Mouse (Mus musculus): ENCODE data around the gene Ubash3b. TPM values are rescaled to one million over a fixed set of nuclear protein-coding genes. Genes with fewer than 3 reads are reported as not detected.

The Ubash3b gene
- polyA plus RNA-seq, 1 experiment from 2014 or later, result 8.7 TPM

DNA sequence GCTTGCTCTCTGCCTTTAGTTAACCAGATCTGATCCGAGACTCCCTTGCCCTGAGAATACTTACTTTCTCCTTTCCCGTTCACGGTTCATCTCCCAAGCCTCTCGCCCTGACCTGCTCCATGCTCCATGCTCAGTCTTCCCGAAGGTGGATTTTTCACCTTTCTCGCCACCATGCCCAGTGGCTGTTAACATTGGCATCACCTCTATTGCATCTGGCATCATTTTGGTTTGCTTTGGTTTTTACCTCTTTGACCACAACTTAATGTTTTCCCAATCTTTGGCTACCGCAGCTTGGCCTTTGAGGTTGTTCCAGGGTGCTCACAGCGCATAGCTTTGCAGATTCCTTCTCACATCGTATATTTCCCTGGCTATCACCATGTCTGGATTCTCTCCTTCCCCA lies 26.0 kb upstream of the Ubash3b start:
- Histone ChIP-seq H3K36me3 (no peaks in the 10 kb centered on the region), H3K27me3 (no peaks in the 10 kb centered on the region), H3K9me3 (replicated peaks) (no peaks in the 10 kb centered on the region), H3K4me2 (no peak overlapping the region), H3K4me3 (replicated peaks) (no peak overlapping the region), H3K27ac (no peak overlapping the region), H3K4me1 (peaks cover 26% of the 10 kb centered on the region), H3K9ac (no peak overlapping the region)
- ATAC-seq (replicated peaks; ENCODE audit: low FRiP score), result no peak
- WGBS, result 58% methylated on average over 9 of the region's 9 CpGs

DNA sequence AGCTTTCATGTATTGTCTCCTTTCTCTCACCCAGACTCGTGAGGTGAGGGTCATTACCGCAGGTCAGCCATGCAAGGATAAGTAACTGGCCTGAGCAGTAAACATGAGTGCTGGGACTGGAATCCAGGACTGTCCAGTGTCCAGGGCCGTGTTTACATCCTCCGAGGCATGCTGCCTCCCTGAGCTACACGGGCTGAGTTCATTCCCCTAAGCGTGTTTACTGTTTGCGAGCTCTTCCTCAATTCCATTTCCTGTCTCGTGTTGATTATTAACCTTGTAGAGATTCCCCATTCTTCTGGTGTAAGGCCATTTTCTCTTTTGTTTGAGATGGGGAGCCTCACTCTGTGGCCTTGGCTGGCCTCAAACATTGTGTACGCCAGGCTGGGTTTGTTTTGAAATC lies 23.8 kb upstream of the Ubash3b start:
- no peak overlapping the region for H3K9ac ChIP-seq
- no peak for ATAC-seq (replicated peaks; ENCODE audit: low FRiP score)
- 40% methylated on average over 9 of the region's 9 CpGs for whole genome bisulfite sequencing

DNA sequence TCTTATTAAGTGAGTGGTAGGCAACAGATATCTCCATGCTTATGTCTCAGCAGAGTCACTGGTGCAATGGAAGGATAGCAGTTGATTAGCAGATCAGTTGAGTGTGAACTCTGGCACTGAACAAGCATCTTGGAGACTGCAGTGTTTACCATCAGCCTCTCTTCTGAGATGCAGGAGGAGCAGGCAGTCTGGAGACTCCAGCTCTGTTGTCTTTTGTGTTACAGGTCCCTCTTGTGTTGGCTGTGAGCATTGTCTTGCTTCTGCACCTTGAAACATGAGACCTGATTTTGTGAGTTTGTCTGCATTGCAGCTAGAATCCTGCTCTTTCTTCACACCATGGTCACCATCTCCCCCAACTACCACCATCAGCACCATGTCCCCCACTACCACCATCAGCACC lies 21.1 kb upstream of the Ubash3b start:
- Histone ChIP-seq H3K4me2 (no peak overlapping the region), H3K4me3 (replicated peaks) (no peak overlapping the region), H3K9ac (no peak overlapping the region), H3K9me3 (replicated peaks) (no peaks in the 10 kb centered on the region), H3K4me1 (peaks cover 20% of the 10 kb centered on the region), H3K27me3 (no peaks in the 10 kb centered on the region), H3K36me3 (no peaks in the 10 kb centered on the region), H3K27ac (no peak overlapping the region)
- ATAC-seq (replicated peaks; ENCODE audit: low FRiP score), result 0 out of 2 replicates have a peak, but pooled peaks have one; percentile 52

More for the DNA sequence above, 23.8 kb upstream of the Ubash3b start:
- H3K9me3 ChIP-seq (replicated peaks), result no peaks in the 10 kb centered on the region
- H3K4me3 ChIP-seq (replicated peaks), result no peak overlapping the region
- H3K4me2 ChIP-seq, result no peak overlapping the region
- H3K27me3 ChIP-seq, result no peaks in the 10 kb centered on the region
- H3K36me3 ChIP-seq, result no peaks in the 10 kb centered on the region
- H3K4me1 ChIP-seq, result peaks cover 24% of the 10 kb centered on the region
- 0 out of 2 replicates have a peak overlapping the region, but pooled peaks have one; percentile 1 for H3K27ac ChIP-seq

DNA sequence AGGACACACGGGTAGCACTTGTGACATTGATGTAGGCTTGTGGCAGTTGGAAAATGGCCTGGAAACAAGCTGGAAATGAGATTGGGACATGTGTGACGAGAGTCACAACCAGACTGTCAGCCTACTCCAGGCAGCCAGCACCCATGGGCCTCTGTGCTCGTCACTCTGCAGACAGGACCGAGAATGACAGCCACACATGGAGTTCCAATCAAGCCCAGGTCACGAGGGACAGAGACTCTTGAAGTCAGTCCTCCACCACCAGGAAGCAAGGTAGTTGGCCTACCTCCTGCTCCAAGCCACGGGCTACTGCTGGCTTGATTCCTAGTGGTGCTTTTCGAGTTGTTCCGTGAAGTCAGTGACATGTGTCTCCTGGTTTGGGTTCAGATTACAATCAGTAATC lies 20.3 kb upstream of the Ubash3b start:
- ATAC-seq (replicated peaks; ENCODE audit: low FRiP score), result no peak

DNA sequence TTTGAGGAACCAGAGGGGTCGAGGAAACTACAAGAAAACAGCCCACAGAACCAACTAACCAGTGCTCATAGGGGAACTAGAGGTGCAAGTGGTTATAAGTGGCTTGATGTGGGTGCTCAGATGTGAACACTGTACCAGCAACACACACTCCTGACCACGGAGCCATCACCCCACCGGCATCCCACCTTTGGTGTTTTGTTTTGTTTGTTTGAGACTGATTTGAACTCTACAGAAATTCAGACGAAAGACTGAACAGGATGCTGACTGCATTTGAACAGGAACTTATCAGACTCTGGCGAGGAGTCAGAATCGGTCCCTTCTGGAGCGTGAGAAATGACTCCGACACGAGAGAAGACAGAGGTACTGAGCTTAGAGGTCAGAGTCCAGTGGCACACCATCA lies 19.9 kb upstream of the Ubash3b start:
- H3K27ac ChIP-seq, result no peak overlapping the region
- no peak overlapping the region for H3K4me3 ChIP-seq (replicated peaks)
- H3K4me2 ChIP-seq, result no peak overlapping the region
- WGBS, result 81% methylated on average over 9 of the region's 9 CpGs
- H3K4me1 ChIP-seq, result peaks cover 15% of the 10 kb centered on the region
- ATAC-seq (replicated peaks; ENCODE audit: low FRiP score), result no peak
- H3K36me3 ChIP-seq, result no peaks in the 10 kb centered on the region
- H3K9me3 ChIP-seq (replicated peaks), result no peaks in the 10 kb centered on the region
- H3K9ac ChIP-seq, result no peak overlapping the region
- H3K27me3 ChIP-seq, result no peaks in the 10 kb centered on the region

More for the DNA sequence above, 20.3 kb upstream of the Ubash3b start:
- Histone ChIP-seq H3K9ac (no peak overlapping the region), H3K4me2 (no peak overlapping the region), H3K4me1 (peaks cover 16% of the 10 kb centered on the region), H3K4me3 (replicated peaks) (no peak overlapping the region), H3K27ac (no peak overlapping the region), H3K36me3 (no peaks in the 10 kb centered on the region), H3K9me3 (replicated peaks) (no peaks in the 10 kb centered on the region), H3K27me3 (no peaks in the 10 kb centered on the region)
- 77% methylated on average over 8 of the region's 8 CpGs for WGBS

DNA sequence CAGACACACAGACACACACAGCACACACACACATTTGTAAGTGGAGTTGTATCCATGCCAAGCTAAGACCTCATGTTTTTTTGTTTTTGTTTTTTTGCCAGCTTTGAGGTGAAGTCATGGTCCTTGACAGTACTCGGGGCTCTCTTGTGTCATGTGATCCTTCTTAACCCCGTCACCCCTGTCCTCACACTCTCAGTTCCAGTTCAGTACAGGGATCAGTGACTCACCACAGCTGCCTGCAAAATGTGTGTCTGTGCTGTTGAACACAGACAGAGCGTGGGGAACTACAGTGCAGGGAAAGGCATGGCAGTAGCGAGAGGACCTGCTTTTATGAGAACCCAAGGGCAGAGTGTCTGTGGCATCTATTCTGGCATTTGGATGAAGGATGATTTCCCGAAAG lies 17.6 kb upstream of the Ubash3b start:
- WGBS, result 58% methylated on average over 5 of the region's 5 CpGs
- ATAC-seq (replicated peaks; ENCODE audit: low FRiP score), result no peak

DNA sequence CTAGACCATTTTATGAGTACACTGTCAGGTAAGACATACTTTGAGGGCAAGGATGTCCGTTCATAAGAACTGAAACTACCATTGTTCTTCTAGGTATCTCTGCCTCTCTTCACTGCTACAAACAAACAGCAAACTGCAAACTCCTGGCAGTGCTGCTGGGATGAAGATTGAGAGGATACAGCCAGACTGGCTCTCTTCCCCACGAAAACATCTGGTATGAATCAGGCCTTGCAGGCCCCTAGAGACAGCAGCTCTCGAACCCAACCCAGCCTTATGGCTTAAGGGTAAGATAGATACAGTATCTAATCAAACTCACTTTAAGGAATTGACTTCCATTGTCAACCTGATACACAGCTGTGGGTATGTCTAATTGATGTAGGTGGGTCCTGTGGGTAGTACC lies 11.7 kb upstream of the Ubash3b start:
- no peaks in the 10 kb centered on the region for H3K4me1 ChIP-seq
- H3K36me3 ChIP-seq, result no peaks in the 10 kb centered on the region
- ATAC-seq (replicated peaks; ENCODE audit: low FRiP score), result no peak
- H3K27ac ChIP-seq, result no peak overlapping the region
- no peak overlapping the region for H3K4me2 ChIP-seq
- no peaks in the 10 kb centered on the region for H3K9me3 ChIP-seq (replicated peaks)
- H3K27me3 ChIP-seq, result no peaks in the 10 kb centered on the region
- H3K9ac ChIP-seq, result no peak overlapping the region
- 45% methylated on average over 3 of the region's 3 CpGs for WGBS
- H3K4me3 ChIP-seq (replicated peaks), result no peak overlapping the region

More for the DNA sequence above, 17.6 kb upstream of the Ubash3b start:
- no peak overlapping the region for H3K4me2 ChIP-seq
- H3K9me3 ChIP-seq (replicated peaks), result no peaks in the 10 kb centered on the region
- H3K9ac ChIP-seq, result no peak overlapping the region
- H3K4me1 ChIP-seq, result no peaks in the 10 kb centered on the region
- H3K27me3 ChIP-seq, result no peaks in the 10 kb centered on the region
- no peak overlapping the region for H3K4me3 ChIP-seq (replicated peaks)
- no peak overlapping the region for H3K27ac ChIP-seq
- no peaks in the 10 kb centered on the region for H3K36me3 ChIP-seq

DNA sequence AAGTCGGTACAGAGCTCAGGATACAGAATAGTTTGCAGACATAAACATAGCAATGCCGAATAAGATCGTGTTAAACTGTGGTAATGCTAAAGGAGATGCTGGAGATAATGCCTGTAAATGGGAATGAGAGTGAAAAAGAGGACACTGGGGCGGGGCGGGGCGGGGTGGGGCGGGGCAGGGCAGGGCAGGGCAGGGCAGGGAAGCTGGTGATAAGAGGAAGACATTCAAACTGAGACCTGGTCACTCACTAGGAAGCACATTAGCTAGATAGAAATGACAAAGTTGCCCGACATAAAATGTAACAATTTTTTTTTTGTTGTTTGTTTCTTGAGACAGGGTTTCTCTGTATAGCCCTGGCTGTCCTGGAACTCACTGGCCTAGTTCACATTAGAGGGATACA lies 10.9 kb upstream of the Ubash3b start:
- no peaks in the 10 kb centered on the region for H3K4me1 ChIP-seq
- no peaks in the 10 kb centered on the region for H3K27me3 ChIP-seq
- ATAC-seq (replicated peaks; ENCODE audit: low FRiP score), result no peak
- H3K4me2 ChIP-seq, result no peak overlapping the region
- H3K9me3 ChIP-seq (replicated peaks), result no peaks in the 10 kb centered on the region
- no peak overlapping the region for H3K27ac ChIP-seq
- H3K4me3 ChIP-seq (replicated peaks), result no peak overlapping the region
- no peak overlapping the region for H3K9ac ChIP-seq
- no peaks in the 10 kb centered on the region for H3K36me3 ChIP-seq
- WGBS, result 74% methylated on average over 8 of the region's 8 CpGs

DNA sequence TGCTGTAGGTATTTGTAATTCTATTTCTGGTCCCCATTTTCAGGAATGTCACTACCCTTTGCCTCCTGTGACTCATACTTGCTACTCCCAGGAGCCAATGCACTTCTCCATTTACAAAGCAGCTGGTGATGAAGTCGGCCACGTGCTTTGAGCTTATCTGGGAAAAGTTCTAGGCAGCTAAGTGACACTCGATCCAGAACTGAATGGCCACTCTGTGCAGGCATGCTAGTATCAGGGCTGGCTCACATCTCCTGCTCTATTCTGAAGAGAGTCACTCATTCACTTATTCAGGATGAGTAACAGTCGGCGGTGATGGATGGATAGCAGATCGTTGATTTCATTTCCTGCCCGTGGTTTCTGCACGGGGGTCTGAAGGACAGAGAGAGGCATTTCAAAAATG lies 8.5 kb upstream of the Ubash3b start:
- 45% methylated on average over 8 of the region's 8 CpGs for WGBS
- no peaks in the 10 kb centered on the region for H3K36me3 ChIP-seq
- no peak overlapping the region for H3K4me2 ChIP-seq
- H3K27ac ChIP-seq, result no peak overlapping the region
- no peaks in the 10 kb centered on the region for H3K9me3 ChIP-seq (replicated peaks)
- no peak for ATAC-seq (replicated peaks; ENCODE audit: low FRiP score)
- no peak overlapping the region for H3K9ac ChIP-seq
- H3K4me1 ChIP-seq, result no peaks in the 10 kb centered on the region
- no peaks in the 10 kb centered on the region for H3K27me3 ChIP-seq
- H3K4me3 ChIP-seq (replicated peaks), result no peak overlapping the region

DNA sequence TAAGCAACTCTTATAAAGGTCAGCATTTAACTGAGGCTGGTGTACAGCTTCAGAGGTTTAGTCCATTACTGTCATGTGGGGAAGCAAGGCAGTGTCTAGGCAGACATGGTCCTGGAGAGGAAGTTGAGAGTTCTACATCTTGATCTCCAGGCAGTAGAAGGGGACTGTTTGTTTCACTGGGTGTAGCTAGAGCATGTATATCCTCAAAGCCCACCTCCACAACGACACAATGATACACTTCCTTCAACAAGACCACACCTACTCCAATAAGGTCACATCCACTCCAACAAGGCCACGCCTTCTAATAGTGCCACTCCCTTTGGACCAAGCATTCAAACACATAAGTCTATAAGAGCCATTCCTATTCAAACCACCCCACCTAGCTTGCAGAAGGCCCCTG lies 7.2 kb upstream of the Ubash3b start:
- 80% methylated on average over 2 of the region's 2 CpGs for WGBS
- no peak overlapping the region for H3K4me3 ChIP-seq (replicated peaks)
- no peak overlapping the region for H3K9ac ChIP-seq
- no peaks in the 10 kb centered on the region for H3K27me3 ChIP-seq
- H3K9me3 ChIP-seq (replicated peaks), result no peaks in the 10 kb centered on the region
- no peak overlapping the region for H3K4me2 ChIP-seq
- no peaks in the 10 kb centered on the region for H3K36me3 ChIP-seq
- H3K27ac ChIP-seq, result no peak overlapping the region
- H3K4me1 ChIP-seq, result no peaks in the 10 kb centered on the region
- no peak for ATAC-seq (replicated peaks; ENCODE audit: low FRiP score)

DNA sequence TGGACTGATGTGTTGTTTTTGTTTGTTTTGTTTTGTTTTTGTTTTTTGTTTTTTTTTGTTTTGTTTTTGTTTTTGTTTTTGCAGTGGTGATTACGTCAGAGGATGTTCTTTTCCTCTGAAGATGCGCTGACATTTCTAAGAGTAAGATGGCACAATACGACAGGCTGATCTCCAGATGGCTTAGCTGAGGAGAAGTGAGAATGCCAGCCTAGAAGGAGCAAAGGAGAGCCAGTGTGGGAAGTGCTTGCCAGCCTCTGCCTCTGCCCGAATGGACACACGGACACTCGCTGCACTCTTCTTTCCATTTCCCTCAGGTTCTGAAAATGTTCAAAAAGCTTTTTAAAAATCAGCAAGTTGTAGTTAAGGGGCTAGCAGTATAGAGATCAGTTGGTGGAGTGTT lies 6.7 kb upstream of the Ubash3b start:
- 91% methylated on average over 6 of the region's 6 CpGs for WGBS
- Histone ChIP-seq H3K36me3 (no peaks in the 10 kb centered on the region), H3K4me2 (no peak overlapping the region), H3K9ac (no peak overlapping the region), H3K27me3 (no peaks in the 10 kb centered on the region), H3K4me1 (no peaks in the 10 kb centered on the region), H3K27ac (no peak overlapping the region), H3K4me3 (replicated peaks) (no peak overlapping the region), H3K9me3 (replicated peaks) (no peaks in the 10 kb centered on the region)
- ATAC-seq (replicated peaks; ENCODE audit: low FRiP score), result no peak

DNA sequence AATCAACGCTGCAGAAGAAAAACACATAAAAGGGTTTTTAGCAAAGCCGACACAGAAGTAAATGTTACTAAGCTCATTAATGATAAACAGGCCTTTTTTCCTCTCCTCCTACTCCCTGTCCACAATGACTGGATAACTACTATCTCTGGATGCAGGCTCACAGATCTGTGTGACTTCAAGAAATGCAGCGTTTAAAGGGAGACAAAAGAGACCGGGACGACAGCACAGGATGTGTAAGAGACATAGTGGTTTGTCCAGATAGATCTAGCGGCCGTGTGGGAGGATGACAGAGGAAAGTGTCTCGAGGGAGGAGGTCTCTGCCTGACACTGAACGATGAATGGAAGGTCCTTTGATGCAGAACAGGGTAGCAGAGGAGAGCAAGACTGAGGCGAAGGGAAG lies 5.4 kb upstream of the Ubash3b start:
- H3K4me1 ChIP-seq, result no peaks in the 10 kb centered on the region
- ATAC-seq (replicated peaks; ENCODE audit: low FRiP score), result no peak
- no peak overlapping the region for H3K9ac ChIP-seq
- H3K36me3 ChIP-seq, result no peaks in the 10 kb centered on the region
- H3K27me3 ChIP-seq, result no peaks in the 10 kb centered on the region
- H3K4me2 ChIP-seq, result no peak overlapping the region
- no peak overlapping the region for H3K27ac ChIP-seq
- no peaks in the 10 kb centered on the region for H3K9me3 ChIP-seq (replicated peaks)
- H3K4me3 ChIP-seq (replicated peaks), result no peak overlapping the region
- 25% methylated on average over 10 of the region's 10 CpGs for WGBS

DNA sequence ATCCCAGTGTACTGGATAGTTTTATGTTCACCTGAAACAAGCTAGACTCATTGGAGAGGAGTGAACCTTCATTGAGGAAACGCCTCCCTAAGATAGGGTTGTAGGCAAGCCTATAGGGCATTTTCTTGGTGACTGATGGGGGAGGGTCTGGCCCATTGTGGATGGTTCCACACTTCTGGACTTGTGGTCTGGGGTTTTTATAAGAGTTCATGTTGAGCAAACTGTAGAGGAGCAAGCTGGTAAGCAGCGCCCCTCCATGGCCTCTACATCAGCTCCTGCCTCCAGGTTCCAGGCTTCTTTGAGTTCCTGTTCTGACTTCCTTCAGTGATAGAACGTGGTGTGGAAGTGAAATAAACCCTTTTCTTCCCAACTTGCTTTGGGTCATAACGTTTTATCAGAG lies 866 bp upstream of the Ubash3b start:
- Histone ChIP-seq H3K9ac (no peak overlapping the region), H3K36me3 (no peaks in the 10 kb centered on the region), H3K27me3 (peaks cover 9% of the 10 kb centered on the region; the same call in 1 of the 2 replicates), H3K9me3 (replicated peaks) (no peaks in the 10 kb centered on the region), H3K27ac (no peak overlapping the region), H3K4me2 (no peak overlapping the region), H3K4me1 (peaks cover 7% of the 10 kb centered on the region), H3K4me3 (replicated peaks) (no peak overlapping the region)
- no peak for ATAC-seq (replicated peaks; ENCODE audit: low FRiP score)
- WGBS, result 78% methylated on average over 4 of the region's 4 CpGs
